Mouse (Mus musculus) hindbrain, postnatal 0 days (tissue): ENCODE results near the gene Acsf2. TPM values are rescaled to one million over a fixed set of nuclear protein-coding genes. Genes with fewer than 3 reads are reported as not detected.
A peak's percentile ranks its signal among the peaks of the same experiment; 100 is the strongest.

Experiments used
- ATAC-seq: fragments of 200-750 bp; cut with Nextera tagmentation; 2 replicates; pipeline ENCODE4 v1.8.0; 2017; ENCODE audit warnings: mild to moderate bottlenecking, moderate TSS enrichment, moderate library complexity
- DNase-seq: peaks from one replicate; pipeline ENCODE4 v3.0.0-alpha.2; 2015; ENCODE audit warnings: low spot score
- H3K27ac ChIP-seq: fragments of 300-500 bp; sonication (generic); 2 replicates; pipeline ENCODE4 v1.5.1; 2014; ENCODE audit warnings: mild to moderate bottlenecking
- H3K27me3 ChIP-seq: fragments of 300-500 bp; sonication (generic); 2 replicates; pipeline ENCODE4 v1.6.1; 2014; ENCODE audit warnings: low read length, mixed read lengths; ENCODE audit not compliant: insufficient read depth
- H3K36me3 ChIP-seq: fragments of 300-500 bp; sonication (generic); 2 replicates; pipeline ENCODE4 v1.6.1; 2014; ENCODE audit warnings: low read length, mixed read lengths; ENCODE audit not compliant: insufficient read depth
- H3K4me1 ChIP-seq: fragments of 300-500 bp; sonication (generic); 2 replicates; pipeline ENCODE4 v1.6.1; 2014; ENCODE audit warnings: antibody characterized with exemption, low read length, mixed read lengths; ENCODE audit not compliant: insufficient read depth
- H3K4me2 ChIP-seq: fragments of 300-500 bp; sonication (generic); 2 replicates; pipeline ENCODE4 v1.6.1; 2014; ENCODE audit warnings: low read depth, mild to moderate bottlenecking, low read length, moderate library complexity, mixed read lengths
- H3K4me3 ChIP-seq: fragments of 300-500 bp; sonication (generic); 2 replicates; pipeline ENCODE4 v1.5.1; 2014; ENCODE audit warnings: low read length
- H3K9ac ChIP-seq: fragments of 300-500 bp; sonication (generic); replicated peaks from 2 replicates; pipeline ENCODE4 v1.6.1; 2014; ENCODE audit warnings: mild to moderate bottlenecking, low read length, moderate library complexity, mixed read lengths
- H3K9me3 ChIP-seq: fragments of 300-500 bp; sonication (generic); 2 replicates; pipeline ENCODE4 v1.6.1; 2016; ENCODE audit warnings: low read length, mixed read lengths
- CTCF ChIP-seq: IDR thresholded peaks from 2 replicates; pipeline ENCODE4 v1.5.1; 2016; ENCODE audit warnings: antibody characterized with exemption, control low read depth, low read depth
- WGBS: fragments of 180-500 bp; shearing (Covaris S2); extraction: QIAGEN DNeasy Blood & Tissue Kit; methylation state at CpG from one replicate; pipeline ENCODE4 v1.1.7; 2014; 5-methylcytosine and 5-hydroxymethylcytosine counted together
- polyA plus RNA-seq: library from polyadenylated mRNA; unstranded; fragments of >200 nt; fragmentation: Nextera tagmentation; extraction: Ambion mirVana; gene quantifications from 2 replicates; pipeline ENCODE4 v1.2.1, GENCODE M21; 2015
- total RNA-seq: library from RNA; depleted of rRNA; stranded (reverse); fragments of >200 nt; gene quantifications from 2 replicates; pipeline ENCODE4 v1.2.3, GENCODE M21; 2014

Gene Acsf2
- total and polyA plus RNA-seq, 2 experiments from 2014 or later, result 2.6 to 6.8 TPM

- 85% methylated on average over 12 of the region's 12 CpGs for WGBS
- Histone ChIP-seq H3K9me3 (no peaks in the 10 kb centered on the region), H3K27ac (no peak overlapping the region), H3K4me3 (no peak overlapping the region), H3K36me3 (peaks cover 7% of the 10 kb centered on the region; the same call in 1 of the 2 replicates), H3K4me1 (peaks cover 7% of the 10 kb centered on the region; the same call in 1 of the 2 replicates), H3K4me2 (no peak overlapping the region), H3K9ac (no peak overlapping the region), H3K27me3 (no peaks in the 10 kb centered on the region)
- no peak for TF ChIP-seq CTCF
- DNase-seq (no peak), ATAC-seq (no peak)
Measured at GRCm38 (mm10) chr11:94543344-94543743, 58.3 kb downstream of the Acsf2 start.

GRCm38 (mm10) chr11:94542400-94542799 lies 59.3 kb downstream of the Acsf2 start:
- Histone ChIP-seq H3K4me2 (no peak overlapping the region), H3K9me3 (no peaks in the 10 kb centered on the region), H3K4me3 (no peak overlapping the region), H3K27me3 (no peaks in the 10 kb centered on the region), H3K4me1 (no peaks in the 10 kb centered on the region), H3K36me3 (peaks cover 7% of the 10 kb centered on the region; the same call in 1 of the 2 replicates), H3K9ac (no peak overlapping the region), H3K27ac (no peak overlapping the region)
- DNase-seq, result no peak
- ATAC-seq, result no peak
- TF ChIP-seq CTCF, result no peak
- 83% methylated on average over 4 of the region's 4 CpGs for WGBS

GRCm38 (mm10) chr11:94539761-94540160 lies 61.9 kb downstream of the Acsf2 start:
- ATAC-seq, result no peak
- 74% methylated on average over 7 of the region's 7 CpGs for WGBS

GRCm38 (mm10) chr11:94538733-94539292 lies 62.9 kb downstream of the Acsf2 start:
- 0 out of 2 replicates have a peak, but pooled peaks cover 2% of the 10 kb centered on the region for H3K9me3 ChIP-seq
- H3K4me1 ChIP-seq, result no peaks in the 10 kb centered on the region
- H3K4me2 ChIP-seq, result no peak overlapping the region
- H3K9ac ChIP-seq, result no peak overlapping the region
- ATAC-seq (no peak), DNase-seq (no peak)
- TF ChIP-seq CTCF, result no peak
- no peaks in the 10 kb centered on the region for H3K27me3 ChIP-seq
- WGBS, result 69% methylated on average over 8 of the region's 8 CpGs
- H3K36me3 ChIP-seq, result peaks cover 7% of the 10 kb centered on the region; the same call in 1 of the 2 replicates
- no peak overlapping the region for H3K4me3 ChIP-seq
- H3K27ac ChIP-seq, result no peak overlapping the region

More at GRCm38 (mm10) chr11:94539761-94540160, 61.9 kb downstream of the Acsf2 start:
- Histone ChIP-seq H3K27me3 (no peaks in the 10 kb centered on the region), H3K27ac (no peak overlapping the region), H3K36me3 (peaks cover 7% of the 10 kb centered on the region; the same call in 1 of the 2 replicates), H3K4me1 (no peaks in the 10 kb centered on the region), H3K4me3 (no peak overlapping the region), H3K9me3 (no peaks in the 10 kb centered on the region), H3K9ac (no peak overlapping the region), H3K4me2 (no peak overlapping the region)
- no peak for DNase-seq
- TF ChIP-seq CTCF, result no peak

- Histone ChIP-seq H3K4me2 (no peak overlapping the region), H3K27ac (no peak overlapping the region), H3K9me3 (0 out of 2 replicates have a peak, but pooled peaks cover 2% of the 10 kb centered on the region), H3K9ac (no peak overlapping the region), H3K36me3 (no peaks in the 10 kb centered on the region), H3K4me1 (no peaks in the 10 kb centered on the region), H3K4me3 (no peak overlapping the region), H3K27me3 (no peaks in the 10 kb centered on the region)
- no peak for TF ChIP-seq CTCF
- WGBS, result 71% methylated on average over 8 of the region's 8 CpGs
- ATAC-seq (no peak), DNase-seq (no peak)
Measured at GRCm38 (mm10) chr11:94533171-94533570, 68.5 kb downstream of the Acsf2 start.

GRCm38 (mm10) chr11:94528879-94529278 lies 72.8 kb downstream of the Acsf2 start:
- Histone ChIP-seq H3K4me1 (no peaks in the 10 kb centered on the region), H3K9me3 (no peaks in the 10 kb centered on the region), H3K36me3 (no peaks in the 10 kb centered on the region), H3K9ac (no peak overlapping the region), H3K4me2 (no peak overlapping the region), H3K4me3 (no peak overlapping the region), H3K27ac (no peak overlapping the region), H3K27me3 (no peaks in the 10 kb centered on the region)
- TF ChIP-seq CTCF, result no peak
- 41% methylated on average over 3 of the region's 3 CpGs for WGBS
- DNase-seq (no peak), ATAC-seq (no peak)

GRCm38 (mm10) chr11:94526171-94526879 lies 75.3 kb downstream of the Acsf2 start:
- Histone ChIP-seq H3K27me3 (no peaks in the 10 kb centered on the region), H3K4me1 (no peaks in the 10 kb centered on the region), H3K4me2 (no peak overlapping the region), H3K27ac (no peak overlapping the region), H3K9ac (no peak overlapping the region), H3K36me3 (no peaks in the 10 kb centered on the region), H3K9me3 (no peaks in the 10 kb centered on the region), H3K4me3 (no peak overlapping the region)
- TF ChIP-seq CTCF, result no peak
- peak; percentile 45; the same call in 1 of the 2 replicates for ATAC-seq
- DNase-seq, result peak; percentile 19
- WGBS, result 35% methylated on average over 9 of the region's 9 CpGs
